Mouse (Mus musculus) olfactory bulb, adult 2 months (tissue): ENCODE data around the gene Farp2.

Experiments
- CTCF ChIP-seq: fragments of 200-500 bp; IDR thresholded peaks from 2 replicates; pipeline ENCODE4 v1.5.1; 2012; ENCODE audit warnings: low read depth, mild to moderate bottlenecking, low read length, moderate library complexity; ENCODE audit not compliant: insufficient read depth
- POLR2A ChIP-seq: fragments of 200-500 bp; IDR thresholded peaks from 2 replicates; pipeline ENCODE4 v1.6.1; 2012; ENCODE audit warnings: mild to moderate bottlenecking, low read depth, low read length, moderate library complexity; ENCODE audit not compliant: insufficient read depth

GRCm38 (mm10) chr1:93656325-93657024 lies 144.6 kb downstream of the Farp2 start:
- no peak for TF ChIP-seq POLR2A
- TF ChIP-seq CTCF: no peak
